Mouse (Mus musculus): ENCODE measurements around the gene Aff4. TPM values are rescaled to one million over a fixed set of nuclear protein-coding genes. Genes with fewer than 3 reads are reported as not detected.
A peak's percentile ranks its signal among the peaks of the same experiment; 100 is the strongest.
"Not testable (repeated sequence)": the region's sequence is repeated elsewhere in the genome, so short reads cannot be mapped to it uniquely, and the experiment has no call there.

Aff4 gene
- polyA plus RNA-seq, 1 experiment from 2014 or later, result 50.7 TPM

- Histone ChIP-seq H3K4me1 (no peaks in the 10 kb centered on the region), H3K9me3 (no peaks in the 10 kb centered on the region), H3K27me3 (no peaks in the 10 kb centered on the region), H3K36me3 (no peaks in the 10 kb centered on the region), H3K9ac (no peak overlapping the region), H3K27ac (no peak overlapping the region), H3K4me2 (no peak overlapping the region), H3K4me3 (no peak overlapping the region)
- WGBS, result 66% methylated on average over 7 of the region's 7 CpGs
- no peak for ATAC-seq (ENCODE audit: insufficient number of reproducible peaks, low FRiP score, low TSS enrichment, low read depth)
These were observed 32.6 kb upstream of the Aff4 start for GRCm38 (mm10) chr11:53318041-53318440.

- not testable (repeated sequence) for H3K36me3 ChIP-seq; H3K4me3 ChIP-seq; H3K4me1 ChIP-seq; H3K27ac ChIP-seq; H3K4me2 ChIP-seq; ATAC-seq (ENCODE audit: insufficient number of reproducible peaks, low FRiP score, low TSS enrichment, low read depth); H3K27me3 ChIP-seq; H3K9ac ChIP-seq; H3K9me3 ChIP-seq
- WGBS, result 78% methylated on average over 3 of the region's 3 CpGs
These were observed 32.1 kb upstream of the Aff4 start for GRCm38 (mm10) chr11:53318568-53318967.

- not testable (repeated sequence) for H3K9me3 ChIP-seq; ATAC-seq (ENCODE audit: insufficient number of reproducible peaks, low FRiP score, low TSS enrichment, low read depth); H3K27me3 ChIP-seq; H3K4me2 ChIP-seq; H3K4me3 ChIP-seq; H3K36me3 ChIP-seq; H3K27ac ChIP-seq; H3K9ac ChIP-seq; H3K4me1 ChIP-seq
- 92% methylated on average over 13 of the region's 13 CpGs for WGBS
These were observed 30.8 kb upstream of the Aff4 start for GRCm38 (mm10) chr11:53319867-53320266.

GRCm38 (mm10) chr11:53324512-53324968, 26.1 kb upstream of the Aff4 start, which contains the start of gene Zcchc10:
Gene Zcchc10 (plus strand): TSS chr11:53324679.
- H3K4me2 ChIP-seq, result peak within 1 kb of the TSS; percentile 55
- under 1% methylated on average over 21 of the region's 21 CpGs for WGBS
- peak within 1 kb of the TSS; percentile 77 for H3K27ac ChIP-seq
- H3K9ac ChIP-seq, result peak within 1 kb of the TSS; percentile 76
- ATAC-seq (ENCODE audit: insufficient number of reproducible peaks, low FRiP score, low TSS enrichment, low read depth), result peak; percentile 80; the same call in 1 of the 2 replicates
- H3K9me3 ChIP-seq, result no peaks in the 10 kb centered on the region
- peaks cover 24% of the 10 kb centered on the region for H3K36me3 ChIP-seq
- peaks cover 7% of the 10 kb centered on the region for H3K4me1 ChIP-seq
- H3K4me3 ChIP-seq, result peak within 1 kb of the TSS; percentile 74
- no peaks in the 10 kb centered on the region for H3K27me3 ChIP-seq

GRCm38 (mm10) chr11:53330325-53330724, 20.3 kb upstream of the Aff4 start:
- Histone ChIP-seq H3K9ac (no peak overlapping the region), H3K36me3 (peaks cover 57% of the 10 kb centered on the region), H3K27ac (no peak overlapping the region), H3K4me2 (no peak overlapping the region), H3K4me3 (no peak overlapping the region), H3K9me3 (no peaks in the 10 kb centered on the region), H3K4me1 (peaks cover 3% of the 10 kb centered on the region), H3K27me3 (no peaks in the 10 kb centered on the region)
- no peak for ATAC-seq (ENCODE audit: insufficient number of reproducible peaks, low FRiP score, low TSS enrichment, low read depth)
- 81% methylated on average over 7 of the region's 7 CpGs for WGBS

- Histone ChIP-seq H3K36me3 (peaks cover 57% of the 10 kb centered on the region), H3K27ac (no peak overlapping the region), H3K4me2 (no peak overlapping the region), H3K9ac (no peak overlapping the region), H3K4me3 (no peak overlapping the region), H3K9me3 (no peaks in the 10 kb centered on the region), H3K4me1 (no peaks in the 10 kb centered on the region), H3K27me3 (no peaks in the 10 kb centered on the region)
- WGBS, result 89% methylated on average over 6 of the region's 6 CpGs
- no peak for ATAC-seq (ENCODE audit: insufficient number of reproducible peaks, low FRiP score, low TSS enrichment, low read depth)
These were observed 19.5 kb upstream of the Aff4 start for GRCm38 (mm10) chr11:53331121-53331520.

GRCm38 (mm10) chr11:53332076-53332680, 18.5 kb upstream of the Aff4 start:
- Histone ChIP-seq H3K4me2 (no peak overlapping the region), H3K27ac (no peak overlapping the region), H3K27me3 (no peaks in the 10 kb centered on the region), H3K9ac (no peak overlapping the region), H3K9me3 (no peaks in the 10 kb centered on the region), H3K4me1 (no peaks in the 10 kb centered on the region), H3K4me3 (no peak overlapping the region), H3K36me3 (peaks cover 53% of the 10 kb centered on the region)
- WGBS, result 79% methylated on average over 14 of the region's 14 CpGs
- ATAC-seq (ENCODE audit: insufficient number of reproducible peaks, low FRiP score, low TSS enrichment, low read depth), result no peak

- no peak overlapping the region for H3K27ac ChIP-seq
- WGBS, result 26% methylated on average over 3 of the region's 3 CpGs
- ATAC-seq (ENCODE audit: insufficient number of reproducible peaks, low FRiP score, low TSS enrichment, low read depth), result no peak
- H3K4me1 ChIP-seq, result no peaks in the 10 kb centered on the region
- no peak overlapping the region for H3K4me3 ChIP-seq
- H3K36me3 ChIP-seq, result peaks cover 24% of the 10 kb centered on the region
- H3K9ac ChIP-seq, result no peak overlapping the region
- H3K9me3 ChIP-seq, result no peaks in the 10 kb centered on the region
- H3K27me3 ChIP-seq, result no peaks in the 10 kb centered on the region
- no peak overlapping the region for H3K4me2 ChIP-seq
These were observed 15.0 kb upstream of the Aff4 start for GRCm38 (mm10) chr11:53335505-53336181.

- Histone ChIP-seq H3K4me2 (no peak overlapping the region), H3K27me3 (no peaks in the 10 kb centered on the region), H3K36me3 (peaks cover 19% of the 10 kb centered on the region), H3K9ac (no peak overlapping the region), H3K9me3 (no peaks in the 10 kb centered on the region), H3K4me1 (no peaks in the 10 kb centered on the region), H3K27ac (no peak overlapping the region), H3K4me3 (no peak overlapping the region)
- no peak for ATAC-seq (ENCODE audit: insufficient number of reproducible peaks, low FRiP score, low TSS enrichment, low read depth)
These were observed 14.5 kb upstream of the Aff4 start for GRCm38 (mm10) chr11:53336182-53336571.

- no peak overlapping the region for H3K27ac ChIP-seq
- 63% methylated on average over 1 of the region's 1 CpGs for WGBS
- no peak overlapping the region for H3K9ac ChIP-seq
- no peak for ATAC-seq (ENCODE audit: insufficient number of reproducible peaks, low FRiP score, low TSS enrichment, low read depth)
- H3K4me2 ChIP-seq, result no peak overlapping the region
- peaks cover 13% of the 10 kb centered on the region for H3K36me3 ChIP-seq
- no peak overlapping the region for H3K4me3 ChIP-seq
- H3K4me1 ChIP-seq, result no peaks in the 10 kb centered on the region
- H3K9me3 ChIP-seq, result no peaks in the 10 kb centered on the region
- no peaks in the 10 kb centered on the region for H3K27me3 ChIP-seq
These were observed 13.7 kb upstream of the Aff4 start for GRCm38 (mm10) chr11:53336924-53337323.

GRCm38 (mm10) chr11:53337684-53338083, 12.9 kb upstream of the Aff4 start:
- no peak overlapping the region for H3K4me2 ChIP-seq
- peaks cover 7% of the 10 kb centered on the region for H3K36me3 ChIP-seq
- 72% methylated on average over 8 of the region's 8 CpGs for WGBS
- no peaks in the 10 kb centered on the region for H3K27me3 ChIP-seq
- H3K4me1 ChIP-seq, result no peaks in the 10 kb centered on the region
- no peak overlapping the region for H3K4me3 ChIP-seq
- H3K9me3 ChIP-seq, result no peaks in the 10 kb centered on the region
- no peak for ATAC-seq (ENCODE audit: insufficient number of reproducible peaks, low FRiP score, low TSS enrichment, low read depth)
- H3K27ac ChIP-seq, result no peak overlapping the region
- no peak overlapping the region for H3K9ac ChIP-seq

- not testable (repeated sequence) for ATAC-seq (ENCODE audit: insufficient number of reproducible peaks, low FRiP score, low TSS enrichment, low read depth); H3K4me1 ChIP-seq; H3K27ac ChIP-seq; H3K9ac ChIP-seq; H3K4me3 ChIP-seq; H3K4me2 ChIP-seq; H3K36me3 ChIP-seq; H3K27me3 ChIP-seq; H3K9me3 ChIP-seq
- 88% methylated on average over 9 of the region's 10 CpGs for WGBS
These were observed 9.6 kb upstream of the Aff4 start for GRCm38 (mm10) chr11:53341019-53341418.
